Mouse (Mus musculus) thymus, adult 2 months (tissue): ENCODE results near the gene Rhog.

Experiments used
- CTCF ChIP-seq: fragments of 200-500 bp; IDR thresholded peaks from 2 replicates; pipeline ENCODE4 v1.5.1; 2012; ENCODE audit warnings: mild to moderate bottlenecking, control low read depth, low read length, moderate library complexity, borderline replicate concordance; ENCODE audit not compliant: control insufficient read depth, poor library complexity, insufficient read depth; ENCODE audit errors: extremely low read depth
- POLR2A ChIP-seq: fragments of 200-500 bp; IDR thresholded peaks from 2 replicates; pipeline ENCODE4 v1.6.1; 2012; ENCODE audit warnings: mild to moderate bottlenecking, low read length, control low read depth, moderate library complexity; ENCODE audit not compliant: control insufficient read depth, poor library complexity, insufficient read depth; ENCODE audit errors: extremely low read depth

GRCm38 (mm10) chr7:102209756-102210721, 45.8 kb downstream of the Rhog start, which contains the start of the genes Nup98 and Pgap2:
- TF ChIP-seq POLR2A, result peak; percentile 85
- peak; percentile 54; the same call in 1 of the 2 replicates for TF ChIP-seq CTCF
